Mouse (Mus musculus): Measurements from ENCODE around the gene Nanos3. TPM values are rescaled to one million over a fixed set of nuclear protein-coding genes. Genes with fewer than 3 reads are reported as not detected.
A peak's percentile ranks its signal among the peaks of the same experiment; 100 is the strongest.

Gene Nanos3
- polyA plus RNA-seq (2014; fragmentation: Nextera tagmentation; extraction: Ambion mirVana) = 3.0 and 4.5 TPM in 2 replicates

GRCm38 (mm10) chr8:84185117-84185516, at the start of gene Nanos3:
TSS of gene Nanos3 (minus strand) at chr8:84185217.
- 90% methylated on average over 7 of the region's 7 CpGs for WGBS
- Histone ChIP-seq H3K36me3 (ENCODE audit: control insufficient read depth, insufficient read depth, low read length) (no peaks in the 10 kb centered on the region), H3K27ac (replicated peaks; ENCODE audit: low read depth, low read length) (peak within 1 kb of the TSS; percentile 94), H3K9ac (ENCODE audit: low read depth, low read length) (peak within 1 kb of the TSS; percentile 98), H3K9me3 (ENCODE audit: control insufficient read depth, low read length) (no peaks in the 10 kb centered on the region), H3K4me1 (ENCODE audit: control insufficient read depth, insufficient read depth, low read length) (peaks cover 37% of the 10 kb centered on the region), H3K4me3 (ENCODE audit: low read depth, low read length) (peak within 1 kb of the TSS; percentile 88), H3K27me3 (replicated peaks; ENCODE audit: control insufficient read depth, insufficient read depth, low read length) (no peaks in the 10 kb centered on the region), H3K4me2 (ENCODE audit: low read depth, low read length) (peak within 1 kb of the TSS; percentile 90)
- ATAC-seq (ENCODE audit: low read depth) (no peak), DNase-seq (ENCODE audit: low spot score) (no peak)

- Histone ChIP-seq H3K36me3 (ENCODE audit: control insufficient read depth, insufficient read depth, low read length) (peaks cover 69% of the 10 kb centered on the region), H3K9me3 (ENCODE audit: control insufficient read depth, low read length) (no peaks in the 10 kb centered on the region), H3K4me3 (ENCODE audit: low read depth, low read length) (no peak overlapping the region), H3K4me1 (ENCODE audit: control insufficient read depth, insufficient read depth, low read length) (peaks cover 10% of the 10 kb centered on the region), H3K9ac (ENCODE audit: low read depth, low read length) (no peak overlapping the region), H3K27me3 (replicated peaks; ENCODE audit: control insufficient read depth, insufficient read depth, low read length) (no peaks in the 10 kb centered on the region), H3K4me2 (ENCODE audit: low read depth, low read length) (no peak overlapping the region), H3K27ac (replicated peaks; ENCODE audit: low read depth, low read length) (no peak overlapping the region)
- DNase-seq (ENCODE audit: low spot score) (no peak), ATAC-seq (ENCODE audit: low read depth) (no peak)
- 88% methylated on average over 2 of the region's 2 CpGs for WGBS
Observed at GRCm38 (mm10) chr8:84233055-84233454, 48.0 kb upstream of the Nanos3 start.

GRCm38 (mm10) chr8:84230735-84231134, 45.7 kb upstream of the Nanos3 start:
- Histone ChIP-seq H3K27me3 (replicated peaks; ENCODE audit: control insufficient read depth, insufficient read depth, low read length) (no peaks in the 10 kb centered on the region), H3K4me2 (ENCODE audit: low read depth, low read length) (no peak overlapping the region), H3K9me3 (ENCODE audit: control insufficient read depth, low read length) (no peaks in the 10 kb centered on the region), H3K4me1 (ENCODE audit: control insufficient read depth, insufficient read depth, low read length) (peaks cover 6% of the 10 kb centered on the region), H3K36me3 (ENCODE audit: control insufficient read depth, insufficient read depth, low read length) (peaks cover 92% of the 10 kb centered on the region), H3K9ac (ENCODE audit: low read depth, low read length) (no peak overlapping the region), H3K27ac (replicated peaks; ENCODE audit: low read depth, low read length) (no peak overlapping the region), H3K4me3 (ENCODE audit: low read depth, low read length) (no peak overlapping the region)
- DNase-seq (ENCODE audit: low spot score) (no peak), ATAC-seq (ENCODE audit: low read depth) (no peak)
- WGBS = 80% methylated on average over 17 of the region's 17 CpGs

GRCm38 (mm10) chr8:84223322-84224029, 38.5 kb upstream of the Nanos3 start:
- no peaks in the 10 kb centered on the region for H3K4me1 ChIP-seq (ENCODE audit: control insufficient read depth, insufficient read depth, low read length)
- H3K36me3 ChIP-seq (ENCODE audit: control insufficient read depth, insufficient read depth, low read length) = peaks cover 92% of the 10 kb centered on the region
- no peaks in the 10 kb centered on the region for H3K9me3 ChIP-seq (ENCODE audit: control insufficient read depth, low read length)
- no peak overlapping the region for H3K4me2 ChIP-seq (ENCODE audit: low read depth, low read length)
- H3K4me3 ChIP-seq (ENCODE audit: low read depth, low read length) = no peak overlapping the region
- DNase-seq (ENCODE audit: low spot score) (no peak), ATAC-seq (ENCODE audit: low read depth) (no peak)
- no peak overlapping the region for H3K9ac ChIP-seq (ENCODE audit: low read depth, low read length)
- 80% methylated on average over 18 of the region's 21 CpGs for WGBS
- H3K27me3 ChIP-seq (replicated peaks; ENCODE audit: control insufficient read depth, insufficient read depth, low read length) = no peaks in the 10 kb centered on the region
- no peak overlapping the region for H3K27ac ChIP-seq (replicated peaks; ENCODE audit: low read depth, low read length)

- Histone ChIP-seq H3K4me3 (ENCODE audit: low read depth, low read length) (no peak overlapping the region), H3K4me1 (ENCODE audit: control insufficient read depth, insufficient read depth, low read length) (no peaks in the 10 kb centered on the region), H3K9ac (ENCODE audit: low read depth, low read length) (no peak overlapping the region), H3K27ac (replicated peaks; ENCODE audit: low read depth, low read length) (no peak overlapping the region), H3K36me3 (ENCODE audit: control insufficient read depth, insufficient read depth, low read length) (peaks cover 92% of the 10 kb centered on the region), H3K27me3 (replicated peaks; ENCODE audit: control insufficient read depth, insufficient read depth, low read length) (no peaks in the 10 kb centered on the region), H3K4me2 (ENCODE audit: low read depth, low read length) (no peak overlapping the region), H3K9me3 (ENCODE audit: control insufficient read depth, low read length) (no peaks in the 10 kb centered on the region)
- no peak for ATAC-seq (ENCODE audit: low read depth)
- no peak for DNase-seq (ENCODE audit: low spot score)
- WGBS = 92% methylated on average over 9 of the region's 9 CpGs
Observed at GRCm38 (mm10) chr8:84222566-84223165, 37.6 kb upstream of the Nanos3 start.

- H3K4me2 ChIP-seq (ENCODE audit: low read depth, low read length) = no peak overlapping the region
- no peaks in the 10 kb centered on the region for H3K4me1 ChIP-seq (ENCODE audit: control insufficient read depth, insufficient read depth, low read length)
- no peak overlapping the region for H3K4me3 ChIP-seq (ENCODE audit: low read depth, low read length)
- no peak overlapping the region for H3K9ac ChIP-seq (ENCODE audit: low read depth, low read length)
- WGBS = 78% methylated on average over 7 of the region's 7 CpGs
- H3K36me3 ChIP-seq (ENCODE audit: control insufficient read depth, insufficient read depth, low read length) = peaks cover 92% of the 10 kb centered on the region
- H3K27me3 ChIP-seq (replicated peaks; ENCODE audit: control insufficient read depth, insufficient read depth, low read length) = no peaks in the 10 kb centered on the region
- no peak overlapping the region for H3K27ac ChIP-seq (replicated peaks; ENCODE audit: low read depth, low read length)
- no peaks in the 10 kb centered on the region for H3K9me3 ChIP-seq (ENCODE audit: control insufficient read depth, low read length)
- DNase-seq (ENCODE audit: low spot score) (no peak), ATAC-seq (ENCODE audit: low read depth) (no peak)
Observed at GRCm38 (mm10) chr8:84220105-84220504, 35.1 kb upstream of the Nanos3 start.

GRCm38 (mm10) chr8:84218143-84218542, 33.1 kb upstream of the Nanos3 start:
- DNase-seq (ENCODE audit: low spot score) = no peak
- WGBS = 90% methylated on average over 5 of the region's 5 CpGs

GRCm38 (mm10) chr8:84217206-84217605, 32.2 kb upstream of the Nanos3 start:
- Histone ChIP-seq H3K9ac (ENCODE audit: low read depth, low read length) (no peak overlapping the region), H3K4me1 (ENCODE audit: control insufficient read depth, insufficient read depth, low read length) (no peaks in the 10 kb centered on the region), H3K9me3 (ENCODE audit: control insufficient read depth, low read length) (no peaks in the 10 kb centered on the region), H3K27me3 (replicated peaks; ENCODE audit: control insufficient read depth, insufficient read depth, low read length) (no peaks in the 10 kb centered on the region), H3K4me2 (ENCODE audit: low read depth, low read length) (no peak overlapping the region), H3K4me3 (ENCODE audit: low read depth, low read length) (no peak overlapping the region), H3K36me3 (ENCODE audit: control insufficient read depth, insufficient read depth, low read length) (peaks cover 91% of the 10 kb centered on the region), H3K27ac (replicated peaks; ENCODE audit: low read depth, low read length) (no peak overlapping the region)
- DNase-seq (ENCODE audit: low spot score) = no peak
- WGBS = 93% methylated on average over 11 of the region's 11 CpGs
- ATAC-seq (ENCODE audit: low read depth) = no peak

More at GRCm38 (mm10) chr8:84218143-84218542, 33.1 kb upstream of the Nanos3 start:
- Histone ChIP-seq H3K4me1 (ENCODE audit: control insufficient read depth, insufficient read depth, low read length) (no peaks in the 10 kb centered on the region), H3K27ac (replicated peaks; ENCODE audit: low read depth, low read length) (no peak overlapping the region), H3K4me3 (ENCODE audit: low read depth, low read length) (no peak overlapping the region), H3K36me3 (ENCODE audit: control insufficient read depth, insufficient read depth, low read length) (peaks cover 91% of the 10 kb centered on the region), H3K9ac (ENCODE audit: low read depth, low read length) (no peak overlapping the region), H3K27me3 (replicated peaks; ENCODE audit: control insufficient read depth, insufficient read depth, low read length) (no peaks in the 10 kb centered on the region), H3K9me3 (ENCODE audit: control insufficient read depth, low read length) (no peaks in the 10 kb centered on the region), H3K4me2 (ENCODE audit: low read depth, low read length) (no peak overlapping the region)
- no peak for ATAC-seq (ENCODE audit: low read depth)

- DNase-seq (ENCODE audit: low spot score) (no peak), ATAC-seq (ENCODE audit: low read depth) (no peak)
- no peaks in the 10 kb centered on the region for H3K4me1 ChIP-seq (ENCODE audit: control insufficient read depth, insufficient read depth, low read length)
- H3K27me3 ChIP-seq (replicated peaks; ENCODE audit: control insufficient read depth, insufficient read depth, low read length) = no peaks in the 10 kb centered on the region
- no peak overlapping the region for H3K9ac ChIP-seq (ENCODE audit: low read depth, low read length)
- WGBS = 83% methylated on average over 4 of the region's 4 CpGs
- H3K9me3 ChIP-seq (ENCODE audit: control insufficient read depth, low read length) = no peaks in the 10 kb centered on the region
- H3K27ac ChIP-seq (replicated peaks; ENCODE audit: low read depth, low read length) = no peak overlapping the region
- H3K36me3 ChIP-seq (ENCODE audit: control insufficient read depth, insufficient read depth, low read length) = peaks cover 96% of the 10 kb centered on the region
- no peak overlapping the region for H3K4me2 ChIP-seq (ENCODE audit: low read depth, low read length)
- H3K4me3 ChIP-seq (ENCODE audit: low read depth, low read length) = no peak overlapping the region
Observed at GRCm38 (mm10) chr8:84213277-84213676, 28.3 kb upstream of the Nanos3 start.

All from embryonic facial prominence, embryonic 14.5 days (tissue).